Mouse (Mus musculus) bone marrow, adult 2 months (tissue): Measurements from ENCODE around the gene Olfr27.

Experiments used
- CTCF ChIP-seq: fragments of 200-500 bp; IDR thresholded peaks from 2 replicates; pipeline ENCODE4 v1.5.1; 2011; ENCODE audit warnings: low read length, control low read depth; ENCODE audit not compliant: control insufficient read depth, insufficient read depth
- POLR2A ChIP-seq: fragments of 200-500 bp; IDR thresholded peaks from 2 replicates; pipeline ENCODE4 v1.6.1; 2011; ENCODE audit warnings: low read depth, mild to moderate bottlenecking, control low read depth, low read length, borderline replicate concordance; ENCODE audit not compliant: control insufficient read depth

GRCm38 (mm10) chr9:39127831-39128230 is at the start of gene Olfr27:
- TF ChIP-seq CTCF (no peak), POLR2A (no peak)
